Mouse (Mus musculus) forebrain, embryonic 14.5 days (tissue): Measurements from ENCODE around the gene Pabpn1. TPM values are rescaled to one million over a fixed set of nuclear protein-coding genes. Genes with fewer than 3 reads are reported as not detected.
A peak's percentile ranks its signal among the peaks of the same experiment; 100 is the strongest.

Experiments used
- ATAC-seq: fragments of 200-750 bp; cut with Nextera tagmentation; 2 replicates; pipeline ENCODE4 v1.8.0; 2017; ENCODE audit warnings: mild to moderate bottlenecking, moderate library complexity
- DNase-seq: peaks from one replicate; pipeline ENCODE4 v3.0.0-alpha.2; 2015; ENCODE audit warnings: low spot score
- H3K27ac ChIP-seq: fragments of 300-500 bp; sonication (generic); 2 replicates; pipeline ENCODE4 v1.5.1; 2014; ENCODE audit warnings: low read depth, mild to moderate bottlenecking, control low read depth, low read length, moderate library complexity
- H3K27me3 ChIP-seq: fragments of 300-500 bp; sonication (generic); replicated peaks from 2 replicates; pipeline ENCODE4 v1.6.1; 2014; ENCODE audit warnings: low read length, control low read depth, mixed read lengths; ENCODE audit not compliant: control insufficient read depth, insufficient read depth
- H3K36me3 ChIP-seq: fragments of 300-500 bp; sonication (generic); 2 replicates; pipeline ENCODE4 v1.6.1; 2014; ENCODE audit warnings: low read length, control low read depth; ENCODE audit not compliant: control insufficient read depth, insufficient read depth
- H3K4me1 ChIP-seq: fragments of 300-500 bp; sonication (generic); 2 replicates; pipeline ENCODE4 v1.6.1; 2014; ENCODE audit warnings: antibody characterized with exemption, low read length, control low read depth; ENCODE audit not compliant: control insufficient read depth, insufficient read depth
- H3K4me2 ChIP-seq: fragments of 300-500 bp; sonication (generic); 2 replicates; pipeline ENCODE4 v1.6.1; 2014; ENCODE audit warnings: mild to moderate bottlenecking, control low read depth, low read length
- H3K4me3 ChIP-seq: fragments of 300-500 bp; sonication (generic); 2 replicates; pipeline ENCODE4 v1.5.1; 2014; ENCODE audit warnings: low read depth, low read length, control low read depth
- H3K9ac ChIP-seq: fragments of 300-500 bp; sonication (generic); 2 replicates; pipeline ENCODE4 v1.6.1; 2014; ENCODE audit warnings: mild to moderate bottlenecking, low read length, control low read depth, moderate library complexity
- H3K9me3 ChIP-seq: fragments of 300-500 bp; sonication (generic); replicated peaks from 2 replicates; pipeline ENCODE4 v1.6.1; 2016; ENCODE audit warnings: low read length, control low read depth, mixed read lengths; ENCODE audit not compliant: control insufficient read depth
- WGBS: fragments of 180-500 bp; shearing (Covaris S2); extraction: QIAGEN DNeasy Blood & Tissue Kit; methylation state at CpG from one replicate; pipeline ENCODE4 v1.1.7; 2014; 5-methylcytosine and 5-hydroxymethylcytosine counted together
- polyA plus RNA-seq: library from polyadenylated mRNA; unstranded; fragments of >200 nt; fragmentation: Nextera tagmentation; extraction: Ambion mirVana; gene quantifications from 2 replicates; pipeline ENCODE4 v1.2.1, GENCODE M21; 2014

The Pabpn1 gene
- polyA plus RNA-seq, 1 experiment from 2014 or later, result 140 TPM

GRCm38 (mm10) chr14:54883154-54884021 lies 8.9 kb upstream of the Pabpn1 start, which contains the start of the genes Bcl2l2 and Gm20521:
Gene Bcl2l2, plus strand, starts transcription at chr14:54883377.
Gene Gm20521, plus strand, starts transcription at chr14:54883441.
- no peaks in the 10 kb centered on the region for H3K9me3 ChIP-seq
- peak within 1 kb of the TSS; percentile 86 for H3K27ac ChIP-seq
- peaks cover 13% of the 10 kb centered on the region for H3K4me1 ChIP-seq
- H3K4me3 ChIP-seq, result peak within 1 kb of the TSS; percentile 69
- peak within 1 kb of the TSS; percentile 83 for H3K4me2 ChIP-seq
- peak; percentile 89 for ATAC-seq
- under 1% methylated on average over 27 of the region's 27 CpGs for WGBS
- peak within 1 kb of the TSS; percentile 88 for H3K9ac ChIP-seq
- DNase-seq, result peak; percentile 84
- H3K36me3 ChIP-seq, result peaks cover 10% of the 10 kb centered on the region
- H3K27me3 ChIP-seq, result no peaks in the 10 kb centered on the region

GRCm38 (mm10) chr14:54884022-54884712 lies 8.1 kb upstream of the Pabpn1 start:
- peak overlapping the region; percentile 83 for H3K4me2 ChIP-seq
- H3K27ac ChIP-seq, result peak overlapping the region; percentile 86
- no peak for DNase-seq
- no peaks in the 10 kb centered on the region for H3K27me3 ChIP-seq
- H3K4me1 ChIP-seq, result peaks cover 13% of the 10 kb centered on the region
- H3K9me3 ChIP-seq, result no peaks in the 10 kb centered on the region
- 38% methylated on average over 21 of the region's 21 CpGs for WGBS
- H3K36me3 ChIP-seq, result peaks cover 10% of the 10 kb centered on the region
- H3K4me3 ChIP-seq, result peak overlapping the region; percentile 69
- ATAC-seq, result peak; percentile 10; the same call in 1 of the 2 replicates
- peak overlapping the region; percentile 88 for H3K9ac ChIP-seq

GRCm38 (mm10) chr14:54885309-54885708 lies 7.0 kb upstream of the Pabpn1 start:
- no peaks in the 10 kb centered on the region for H3K9me3 ChIP-seq
- no peak overlapping the region for H3K4me2 ChIP-seq
- DNase-seq, result no peak
- no peak overlapping the region for H3K27ac ChIP-seq
- no peak for ATAC-seq
- no peak overlapping the region for H3K9ac ChIP-seq
- 88% methylated on average over 11 of the region's 11 CpGs for WGBS
- H3K4me1 ChIP-seq, result peaks cover 13% of the 10 kb centered on the region
- no peak overlapping the region for H3K4me3 ChIP-seq
- H3K36me3 ChIP-seq, result peaks cover 10% of the 10 kb centered on the region
- no peaks in the 10 kb centered on the region for H3K27me3 ChIP-seq

DNA sequence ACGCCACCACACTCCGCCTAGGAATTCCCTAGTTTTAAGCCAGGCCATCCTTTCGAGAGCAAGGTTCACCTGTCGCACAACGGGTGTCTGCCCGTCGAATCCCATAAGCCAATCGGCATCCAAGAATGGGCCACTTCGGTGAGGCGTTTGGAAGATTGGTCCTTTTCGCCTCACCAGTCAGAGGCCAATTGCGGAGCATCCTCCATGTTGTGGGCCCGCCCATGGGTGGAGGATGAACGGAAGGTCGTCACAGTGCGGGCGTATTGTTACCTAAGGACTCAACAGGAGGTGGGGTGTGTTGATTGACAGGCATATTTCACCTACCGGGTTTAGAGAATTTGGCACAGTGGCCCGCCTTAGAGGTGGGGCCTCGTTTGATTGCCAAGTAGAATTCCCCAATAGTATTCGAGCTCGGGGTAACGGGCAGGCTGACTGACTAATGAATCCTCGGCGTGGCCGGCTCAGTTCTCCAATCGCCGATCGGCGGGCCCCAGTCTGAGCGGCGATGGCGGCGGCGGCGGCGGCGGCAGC lies 1.4 kb downstream of the Pabpn1 start:
- Histone ChIP-seq H3K9ac (peak overlapping the region; percentile 100), H3K27ac (peak overlapping the region; percentile 95), H3K4me1 (peaks cover 13% of the 10 kb centered on the region), H3K4me3 (peak overlapping the region; percentile 93), H3K27me3 (no peaks in the 10 kb centered on the region), H3K4me2 (peak overlapping the region; percentile 87), H3K9me3 (no peaks in the 10 kb centered on the region), H3K36me3 (peaks cover 32% of the 10 kb centered on the region)
- under 1% methylated on average over 38 of the region's 38 CpGs for WGBS
- peak; percentile 100 for DNase-seq
- peak; percentile 98 for ATAC-seq

- peak overlapping the region; percentile 93 for H3K4me3 ChIP-seq
- WGBS, result under 1% methylated on average over 49 of the region's 54 CpGs
- peak overlapping the region; percentile 87 for H3K4me2 ChIP-seq
- H3K27me3 ChIP-seq, result no peaks in the 10 kb centered on the region
- peak; percentile 55 for ATAC-seq
- DNase-seq, result peak; percentile 46
- H3K27ac ChIP-seq, result peak overlapping the region; percentile 95
- peaks cover 13% of the 10 kb centered on the region for H3K4me1 ChIP-seq
- H3K36me3 ChIP-seq, result peaks cover 38% of the 10 kb centered on the region
- H3K9me3 ChIP-seq, result no peaks in the 10 kb centered on the region
- peak overlapping the region; percentile 100 for H3K9ac ChIP-seq
Observed at GRCm38 (mm10) chr14:54894296-54895151, 2.2 kb downstream of the Pabpn1 start.

- Histone ChIP-seq H3K27me3 (no peaks in the 10 kb centered on the region), H3K4me1 (peaks cover 13% of the 10 kb centered on the region), H3K27ac (no peak overlapping the region), H3K4me2 (no peak overlapping the region), H3K9ac (no peak overlapping the region), H3K36me3 (peaks cover 38% of the 10 kb centered on the region), H3K9me3 (no peaks in the 10 kb centered on the region), H3K4me3 (no peak overlapping the region)
- DNase-seq (no peak), ATAC-seq (no peak)
- 66% methylated on average over 2 of the region's 2 CpGs for WGBS
Observed at GRCm38 (mm10) chr14:54897445-54897844, 5.1 kb downstream of the Pabpn1 start.

DNA sequence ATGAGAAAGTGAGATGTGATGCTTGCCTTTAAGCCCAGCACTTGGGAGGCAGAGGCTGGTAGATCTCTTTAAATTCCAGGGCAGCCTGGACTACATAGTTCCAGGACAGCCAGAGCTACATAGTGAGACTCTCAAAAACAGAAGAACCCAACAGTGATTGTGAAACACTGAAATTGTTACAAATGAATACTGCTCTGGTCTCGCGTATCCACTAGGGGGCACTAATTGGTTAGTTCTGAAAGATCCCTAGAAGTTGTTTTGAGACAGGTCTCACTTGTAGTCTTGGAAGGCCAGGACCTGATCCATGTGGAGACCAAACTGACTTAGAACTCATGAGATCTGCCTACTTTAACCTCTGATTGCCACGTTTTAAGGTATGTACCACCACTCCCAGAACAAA lies 8.1 kb downstream of the Pabpn1 start:
- H3K4me3 ChIP-seq, result no peak overlapping the region
- no peaks in the 10 kb centered on the region for H3K27me3 ChIP-seq
- ATAC-seq (peak; percentile 69), DNase-seq (peak; percentile 94)
- peaks cover 7% of the 10 kb centered on the region for H3K4me1 ChIP-seq
- H3K36me3 ChIP-seq, result peaks cover 42% of the 10 kb centered on the region
- H3K9me3 ChIP-seq, result no peaks in the 10 kb centered on the region
- WGBS, result under 1% methylated on average over 3 of the region's 3 CpGs
- no peak overlapping the region for H3K4me2 ChIP-seq
- H3K9ac ChIP-seq, result no peak overlapping the region
- no peak overlapping the region for H3K27ac ChIP-seq

GRCm38 (mm10) chr14:54903641-54904040 lies 11.3 kb downstream of the Pabpn1 start:
- Histone ChIP-seq H3K4me1 (no peaks in the 10 kb centered on the region), H3K4me2 (no peak overlapping the region), H3K9me3 (no peaks in the 10 kb centered on the region), H3K4me3 (no peak overlapping the region), H3K27me3 (no peaks in the 10 kb centered on the region), H3K36me3 (peaks cover 40% of the 10 kb centered on the region), H3K27ac (no peak overlapping the region), H3K9ac (no peak overlapping the region)
- 89% methylated on average over 4 of the region's 4 CpGs for WGBS
- DNase-seq (no peak), ATAC-seq (no peak)
